Mouse (Mus musculus): Measurements from ENCODE around the gene Deup1. TPM values are rescaled to one million over a fixed set of nuclear protein-coding genes. Genes with fewer than 3 reads are reported as not detected.

Deup1 gene
- polyA plus RNA-seq, 1 experiment, result not detected

DNA sequence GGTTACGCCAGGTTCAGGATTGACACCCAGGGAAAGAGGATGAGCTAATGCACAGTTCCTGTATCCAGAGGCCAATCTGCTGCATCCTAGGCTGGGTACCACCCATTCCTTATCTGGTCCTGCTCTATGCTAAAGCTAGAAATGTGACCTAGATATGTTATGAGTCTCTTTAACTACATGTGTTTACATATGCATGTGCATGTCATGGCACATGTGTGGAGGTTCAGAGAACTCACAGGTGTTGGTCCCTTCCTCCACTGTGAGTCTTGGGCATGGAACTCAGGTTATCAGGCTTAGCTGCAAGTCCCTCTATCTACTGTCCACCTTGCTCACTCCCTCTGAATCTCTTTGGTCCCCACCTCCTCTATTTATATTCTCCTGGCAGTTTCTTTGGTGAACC, 41.8 kb downstream of the Deup1 start:
- no peaks in the 10 kb centered on the region for H3K79me2 ChIP-seq (ENCODE audit: control insufficient read depth, insufficient read depth)
- H3ac ChIP-seq (ENCODE audit: control insufficient read depth, insufficient read length, low read depth), result no peak overlapping the region
- no peaks in the 10 kb centered on the region for H3K27me3 ChIP-seq (ENCODE audit: control insufficient read depth, insufficient read depth, insufficient read length)
- H3K4me3 ChIP-seq (ENCODE audit: insufficient read depth, poor library complexity, severe bottlenecking), result no peak overlapping the region
- H3K36me3 ChIP-seq (ENCODE audit: control insufficient read depth, insufficient read depth), result no peaks in the 10 kb centered on the region
- TF ChIP-seq USF1 (IDR thresholded peaks at IDR 0.05; ENCODE audit: low read depth) (no peak), MYOG (IDR thresholded peaks at IDR 0.05; ENCODE audit: control insufficient read depth, extremely low read depth, insufficient read length) (no peak), CEBPB (IDR thresholded peaks at IDR 0.05; ENCODE audit: low read depth) (no peak), MYOD1 (IDR thresholded peaks at IDR 0.05; ENCODE audit: control insufficient read depth, insufficient read length, low read depth) (no peak), CTCF (IDR thresholded peaks at IDR 0.05; ENCODE audit: control insufficient read depth, insufficient read depth, insufficient read length) (no peak)
- H3K79me3 ChIP-seq (ENCODE audit: low read depth), result no peaks in the 10 kb centered on the region

DNA sequence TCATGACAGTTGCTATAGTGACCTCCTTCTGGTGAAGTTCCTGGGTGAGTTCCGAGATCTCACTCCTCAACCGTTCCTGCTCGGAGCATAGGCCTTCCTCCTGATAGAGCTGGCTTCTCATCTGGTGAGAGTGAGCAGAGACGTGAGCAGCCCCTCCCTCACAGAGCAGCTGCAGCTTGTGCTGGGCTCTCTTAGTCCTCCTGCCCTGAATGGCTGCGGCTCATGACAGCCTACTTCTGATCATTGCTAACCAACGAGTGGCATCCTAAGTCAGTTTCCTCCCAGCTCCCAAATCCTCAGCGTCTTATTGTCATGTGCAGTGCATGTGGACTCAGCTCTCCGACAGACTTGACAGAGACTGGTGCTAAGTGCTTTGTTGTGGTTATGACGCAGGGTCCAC, 43.5 kb downstream of the Deup1 start:
- no peak overlapping the region for H3K4me3 ChIP-seq (ENCODE audit: insufficient read depth, poor library complexity, severe bottlenecking)
- H3K36me3 ChIP-seq (ENCODE audit: control insufficient read depth, insufficient read depth), result no peaks in the 10 kb centered on the region
- no peaks in the 10 kb centered on the region for H3K79me2 ChIP-seq (ENCODE audit: control insufficient read depth, insufficient read depth)
- no peaks in the 10 kb centered on the region for H3K27me3 ChIP-seq (ENCODE audit: control insufficient read depth, insufficient read depth, insufficient read length)
- TF ChIP-seq MYOD1 (IDR thresholded peaks at IDR 0.05; ENCODE audit: control insufficient read depth, insufficient read length, low read depth) (no peak), CTCF (IDR thresholded peaks at IDR 0.05; ENCODE audit: control insufficient read depth, insufficient read depth, insufficient read length) (no peak), FOSL1 (IDR thresholded peaks at IDR 0.05; ENCODE audit: insufficient read depth, low read length, poor library complexity, severe bottlenecking) (no peak), MYOG (IDR thresholded peaks at IDR 0.05; ENCODE audit: control insufficient read depth, extremely low read depth, insufficient read length) (no peak), MAX (IDR thresholded peaks at IDR 0.05) (no peak), CEBPB (IDR thresholded peaks at IDR 0.05; ENCODE audit: low read depth) (no peak), USF1 (IDR thresholded peaks at IDR 0.05; ENCODE audit: low read depth) (no peak)
- no peak overlapping the region for H3ac ChIP-seq (ENCODE audit: control insufficient read depth, insufficient read length, low read depth)
- no peaks in the 10 kb centered on the region for H3K79me3 ChIP-seq (ENCODE audit: low read depth)

- Histone ChIP-seq H3K27me3 (ENCODE audit: control insufficient read depth, insufficient read depth, insufficient read length) (no peaks in the 10 kb centered on the region), H3K4me3 (ENCODE audit: insufficient read depth, poor library complexity, severe bottlenecking) (no peak overlapping the region), H3K36me3 (ENCODE audit: control insufficient read depth, insufficient read depth) (no peaks in the 10 kb centered on the region), H3K79me2 (ENCODE audit: control insufficient read depth, insufficient read depth) (no peaks in the 10 kb centered on the region), H3ac (ENCODE audit: control insufficient read depth, insufficient read length, low read depth) (no peak overlapping the region), H3K79me3 (ENCODE audit: low read depth) (no peaks in the 10 kb centered on the region)
- TF ChIP-seq CEBPB (IDR thresholded peaks at IDR 0.05; ENCODE audit: low read depth) (no peak), CTCF (IDR thresholded peaks at IDR 0.05; ENCODE audit: control insufficient read depth, insufficient read depth, insufficient read length) (no peak), USF1 (IDR thresholded peaks at IDR 0.05; ENCODE audit: low read depth) (no peak), MYOG (IDR thresholded peaks at IDR 0.05; ENCODE audit: control insufficient read depth, extremely low read depth, insufficient read length) (no peak), MYOD1 (IDR thresholded peaks at IDR 0.05; ENCODE audit: control insufficient read depth, insufficient read length, low read depth) (no peak), MAX (IDR thresholded peaks at IDR 0.05) (no peak), FOSL1 (IDR thresholded peaks at IDR 0.05; ENCODE audit: insufficient read depth, low read length, poor library complexity, severe bottlenecking) (no peak)
These were observed 45.7 kb downstream of the Deup1 start for GRCm38 (mm10) chr9:15582026-15582425.

GRCm38 (mm10) chr9:15580176-15580575, 47.6 kb downstream of the Deup1 start:
- no peak for TF ChIP-seq CEBPB (IDR thresholded peaks at IDR 0.05; ENCODE audit: low read depth)
- TF ChIP-seq MYOG (IDR thresholded peaks at IDR 0.05; ENCODE audit: control insufficient read depth, extremely low read depth, insufficient read length), result no peak
- TF ChIP-seq FOSL1 (IDR thresholded peaks at IDR 0.05; ENCODE audit: insufficient read depth, low read length, poor library complexity, severe bottlenecking), result no peak
- TF ChIP-seq USF1 (IDR thresholded peaks at IDR 0.05; ENCODE audit: low read depth), result no peak
- TF ChIP-seq MAX (IDR thresholded peaks at IDR 0.05), result no peak
- no peak for TF ChIP-seq CTCF (IDR thresholded peaks at IDR 0.05; ENCODE audit: control insufficient read depth, insufficient read depth, insufficient read length)
- no peak for TF ChIP-seq MYOD1 (IDR thresholded peaks at IDR 0.05; ENCODE audit: control insufficient read depth, insufficient read length, low read depth)
- Histone ChIP-seq H3K79me3 (ENCODE audit: low read depth) (no peaks in the 10 kb centered on the region), H3ac (ENCODE audit: control insufficient read depth, insufficient read length, low read depth) (no peak overlapping the region), H3K36me3 (ENCODE audit: control insufficient read depth, insufficient read depth) (no peaks in the 10 kb centered on the region), H3K79me2 (ENCODE audit: control insufficient read depth, insufficient read depth) (no peaks in the 10 kb centered on the region), H3K27me3 (ENCODE audit: control insufficient read depth, insufficient read depth, insufficient read length) (no peaks in the 10 kb centered on the region), H3K4me3 (ENCODE audit: insufficient read depth, poor library complexity, severe bottlenecking) (no peak overlapping the region)

DNA sequence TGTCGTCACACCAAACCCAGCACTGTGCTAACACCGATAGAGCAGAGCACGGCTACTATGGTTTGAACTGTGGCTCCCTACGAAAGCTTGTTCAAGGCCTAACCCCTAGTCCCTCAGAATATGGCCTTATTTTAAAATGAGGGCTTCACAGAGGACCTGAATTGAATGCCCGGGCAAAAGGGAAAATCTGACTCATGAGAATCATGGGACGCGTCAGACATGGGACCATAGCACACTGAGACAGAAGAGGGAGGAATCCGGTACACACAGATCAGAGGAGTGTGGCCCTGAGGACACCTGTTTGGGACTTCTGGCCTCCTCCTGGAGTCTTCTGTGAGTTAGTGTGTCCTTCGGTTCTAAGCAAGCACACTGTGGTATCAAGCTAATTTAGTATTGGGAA, 48.8 kb downstream of the Deup1 start:
- Histone ChIP-seq H3K27me3 (ENCODE audit: control insufficient read depth, insufficient read depth, insufficient read length) (no peaks in the 10 kb centered on the region), H3ac (ENCODE audit: control insufficient read depth, insufficient read length, low read depth) (no peak overlapping the region), H3K4me3 (ENCODE audit: insufficient read depth, poor library complexity, severe bottlenecking) (no peak overlapping the region), H3K36me3 (ENCODE audit: control insufficient read depth, insufficient read depth) (no peaks in the 10 kb centered on the region), H3K79me2 (ENCODE audit: control insufficient read depth, insufficient read depth) (no peaks in the 10 kb centered on the region), H3K79me3 (ENCODE audit: low read depth) (no peaks in the 10 kb centered on the region)
- TF ChIP-seq CTCF (IDR thresholded peaks at IDR 0.05; ENCODE audit: control insufficient read depth, insufficient read depth, insufficient read length) (no peak), MYOD1 (IDR thresholded peaks at IDR 0.05; ENCODE audit: control insufficient read depth, insufficient read length, low read depth) (no peak), FOSL1 (IDR thresholded peaks at IDR 0.05; ENCODE audit: insufficient read depth, low read length, poor library complexity, severe bottlenecking) (no peak)

DNA sequence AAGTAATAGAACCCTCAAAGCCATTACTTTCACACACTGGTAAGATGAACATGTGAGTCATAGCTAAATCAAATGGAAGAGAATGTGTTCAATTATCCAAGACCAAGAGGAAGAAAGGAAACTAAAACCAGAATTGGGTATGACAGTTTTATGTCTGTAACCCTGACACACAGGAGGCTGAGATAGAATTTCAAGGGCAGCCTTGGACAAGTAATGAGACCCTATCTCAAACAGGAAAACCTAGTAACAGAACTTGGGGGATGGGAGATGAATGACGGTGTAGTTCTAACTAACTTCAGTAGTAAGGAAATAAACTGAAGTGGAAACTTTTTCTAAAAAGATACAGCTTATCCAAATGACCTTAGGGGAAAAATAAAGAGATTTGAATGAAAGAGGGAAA, 49.3 kb downstream of the Deup1 start:
- TF ChIP-seq CEBPB (IDR thresholded peaks at IDR 0.05; ENCODE audit: low read depth) (no peak), FOSL1 (IDR thresholded peaks at IDR 0.05; ENCODE audit: insufficient read depth, low read length, poor library complexity, severe bottlenecking) (no peak), USF1 (IDR thresholded peaks at IDR 0.05; ENCODE audit: low read depth) (no peak), MYOG (IDR thresholded peaks at IDR 0.05; ENCODE audit: control insufficient read depth, extremely low read depth, insufficient read length) (no peak), MAX (IDR thresholded peaks at IDR 0.05) (no peak), MYOD1 (IDR thresholded peaks at IDR 0.05; ENCODE audit: control insufficient read depth, insufficient read length, low read depth) (no peak), CTCF (IDR thresholded peaks at IDR 0.05; ENCODE audit: control insufficient read depth, insufficient read depth, insufficient read length) (no peak)
- Histone ChIP-seq H3K79me2 (ENCODE audit: control insufficient read depth, insufficient read depth) (no peaks in the 10 kb centered on the region), H3K79me3 (ENCODE audit: low read depth) (no peaks in the 10 kb centered on the region), H3ac (ENCODE audit: control insufficient read depth, insufficient read length, low read depth) (no peak overlapping the region), H3K36me3 (ENCODE audit: control insufficient read depth, insufficient read depth) (no peaks in the 10 kb centered on the region), H3K4me3 (ENCODE audit: insufficient read depth, poor library complexity, severe bottlenecking) (no peak overlapping the region), H3K27me3 (ENCODE audit: control insufficient read depth, insufficient read depth, insufficient read length) (no peaks in the 10 kb centered on the region)

Data from C2C12 (cell line).